Mouse (Mus musculus) urinary bladder, postnatal 25 days (tissue): Measurements from ENCODE around the gene Gm28051.

Experiments used
- DNase-seq: peaks from one replicate; pipeline ENCODE4 v3.0.0; 2022; ENCODE audit warnings: low spot score

The Gm28051 gene

DNA sequence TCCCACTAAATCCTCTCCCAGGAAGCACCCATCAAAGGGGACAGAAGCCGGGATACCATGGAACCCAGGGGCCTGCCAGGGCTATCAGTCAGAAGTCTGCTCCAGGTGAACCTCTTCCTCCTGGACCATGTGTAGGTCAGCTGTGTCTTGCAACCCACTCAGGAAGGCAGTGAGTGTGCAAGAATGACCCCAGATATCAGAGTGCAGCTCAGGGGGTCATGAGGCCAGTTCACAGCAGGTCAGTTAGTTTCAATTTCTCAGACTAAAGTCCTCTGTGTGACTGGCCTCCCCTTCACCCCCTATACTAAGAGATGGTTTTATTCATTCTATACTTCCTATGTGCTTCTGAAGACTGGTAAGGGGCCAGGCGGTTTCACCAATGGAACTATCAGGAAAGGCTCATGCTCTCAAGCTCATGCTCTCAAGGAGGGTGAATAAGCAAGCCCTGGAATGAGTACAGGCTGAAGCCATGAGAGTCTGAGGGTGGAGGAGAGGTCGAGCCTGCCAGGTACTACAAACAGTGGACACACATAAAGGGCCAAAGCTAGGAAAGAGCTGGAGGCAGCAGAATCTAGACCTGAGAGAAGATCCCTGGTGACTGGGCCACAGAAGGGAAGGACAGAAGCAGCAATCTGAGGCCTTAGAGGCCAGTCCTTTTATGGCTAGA is 72.7 kb downstream of the Gm28051 start:
- no peak for DNase-seq

DNA sequence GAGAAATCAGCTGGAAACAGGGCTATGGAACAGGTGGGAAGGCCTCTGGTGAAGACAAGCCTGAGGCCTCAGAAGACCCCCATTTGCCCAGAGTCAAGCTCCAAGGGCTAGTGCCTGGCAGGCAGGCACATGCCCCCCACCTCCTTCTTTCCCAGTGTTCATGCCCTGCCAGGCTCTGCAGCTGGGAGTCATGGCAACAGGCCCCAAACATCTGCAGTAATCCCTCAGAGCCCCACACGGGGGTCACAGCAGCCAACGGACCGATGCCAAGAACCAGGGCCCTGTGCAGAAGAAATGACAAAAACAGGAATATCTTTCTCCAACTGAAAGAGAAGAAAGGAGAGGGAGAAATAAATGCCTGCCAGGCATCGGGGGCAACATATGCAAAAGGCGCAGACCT is 73.6 kb downstream of the Gm28051 start:
- DNase-seq = no peak

DNA sequence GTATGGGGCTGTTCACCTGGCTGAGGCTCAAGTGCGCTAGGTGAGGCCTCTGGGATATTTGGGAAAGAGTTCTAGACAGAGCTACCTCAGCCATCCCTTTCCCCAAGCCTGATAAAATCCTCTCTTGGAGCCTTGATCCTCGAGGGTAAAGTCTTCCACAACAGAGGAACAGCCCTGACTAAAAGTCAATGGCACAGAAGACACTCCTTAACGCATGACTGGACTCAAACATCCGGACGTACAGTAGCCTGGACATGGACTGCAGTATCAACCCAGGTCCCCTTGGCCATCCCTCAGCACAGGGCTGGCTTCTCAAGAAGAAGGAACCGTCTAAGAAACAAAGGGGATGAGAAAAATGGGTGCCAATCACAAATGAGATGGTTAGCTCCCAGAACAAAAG is 74.1 kb downstream of the Gm28051 start:
- no peak for DNase-seq

DNA sequence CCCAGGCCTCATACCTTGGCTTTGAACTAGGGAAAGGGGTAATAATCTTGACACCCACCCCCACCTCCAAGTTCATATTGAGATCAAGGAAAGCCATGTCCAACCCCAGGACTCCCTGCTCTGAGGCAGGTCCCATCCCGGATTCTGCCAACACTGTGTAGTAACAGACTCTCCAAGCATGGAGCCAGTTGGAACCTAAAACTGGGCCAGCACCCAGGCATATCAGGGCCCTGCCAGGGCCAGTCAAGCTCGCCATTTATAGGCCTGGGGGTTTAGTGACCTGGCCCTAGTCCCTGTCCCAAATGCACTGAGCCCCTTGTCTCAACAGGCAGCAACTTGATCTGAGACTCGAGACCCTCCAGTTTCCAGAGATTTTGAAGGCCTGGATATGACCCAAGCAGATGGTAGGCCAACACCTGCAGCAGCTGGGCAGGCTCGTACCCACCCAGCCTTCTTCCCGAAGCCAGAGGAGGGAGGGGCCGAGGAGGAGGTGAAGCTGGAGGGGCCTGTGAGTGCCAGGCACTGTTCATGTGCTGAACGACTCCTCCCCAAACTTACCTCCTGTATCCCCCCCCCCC is 74.8 kb downstream of the Gm28051 start:
- no peak for DNase-seq

DNA sequence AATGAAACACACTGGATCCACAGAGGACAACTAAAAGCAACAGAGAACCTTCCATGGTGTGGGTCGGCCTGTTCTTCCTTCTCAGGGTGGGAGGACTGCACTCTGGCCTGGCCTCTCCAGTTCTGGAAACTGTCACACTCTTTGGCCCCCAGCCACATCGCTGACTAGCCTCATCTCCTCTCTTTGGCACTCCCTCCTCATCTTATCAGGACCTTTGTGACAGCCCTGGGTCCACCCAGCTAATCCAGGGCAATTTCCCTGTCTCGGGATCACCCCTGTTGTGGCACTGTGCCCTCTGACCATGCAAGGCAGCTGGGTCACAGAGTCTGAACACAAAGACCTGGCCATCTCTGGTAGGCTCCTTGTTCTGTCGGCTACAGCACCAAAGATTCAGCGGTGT is 75.5 kb downstream of the Gm28051 start:
- DNase-seq = no peak

DNA sequence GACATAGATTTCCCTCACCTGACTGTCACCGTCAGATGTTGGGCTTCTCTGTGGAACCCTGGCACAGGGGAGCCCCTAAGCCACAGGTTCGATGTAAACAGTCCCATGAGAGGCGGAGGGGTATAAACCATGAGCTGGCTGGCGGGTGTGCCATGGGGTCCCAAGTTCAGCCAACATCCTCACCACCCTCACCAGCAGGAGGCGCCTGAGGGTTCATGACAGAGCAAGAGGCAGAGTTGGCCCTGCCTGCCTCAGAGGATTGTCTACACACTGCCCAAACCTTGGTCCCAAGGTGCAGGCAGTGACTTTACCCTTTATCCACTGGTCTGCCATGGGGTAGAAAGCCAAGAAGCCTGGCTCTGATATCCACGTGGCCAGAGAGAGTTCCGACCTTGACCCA is 76.0 kb downstream of the Gm28051 start:
- DNase-seq = no peak

DNA sequence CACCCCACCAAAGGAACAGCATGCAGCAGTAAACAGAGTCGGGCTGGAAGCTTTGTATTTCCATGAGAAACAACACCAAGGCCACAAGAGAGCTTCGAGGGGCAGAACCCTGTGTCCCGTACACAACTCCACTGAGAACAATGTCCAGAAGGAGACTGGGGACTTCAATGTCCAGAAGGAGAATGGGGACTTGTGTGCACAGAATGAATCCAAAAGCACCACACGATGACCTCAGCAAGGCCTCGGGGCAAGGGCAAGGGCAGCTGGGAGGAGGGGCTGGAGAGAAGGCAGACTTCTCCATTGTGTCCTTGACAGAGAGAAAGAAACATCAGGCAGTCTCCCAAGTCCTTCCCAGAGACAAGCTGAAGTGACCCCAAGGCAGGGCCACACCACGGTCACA is 78.7 kb downstream of the Gm28051 start:
- no peak for DNase-seq

DNA sequence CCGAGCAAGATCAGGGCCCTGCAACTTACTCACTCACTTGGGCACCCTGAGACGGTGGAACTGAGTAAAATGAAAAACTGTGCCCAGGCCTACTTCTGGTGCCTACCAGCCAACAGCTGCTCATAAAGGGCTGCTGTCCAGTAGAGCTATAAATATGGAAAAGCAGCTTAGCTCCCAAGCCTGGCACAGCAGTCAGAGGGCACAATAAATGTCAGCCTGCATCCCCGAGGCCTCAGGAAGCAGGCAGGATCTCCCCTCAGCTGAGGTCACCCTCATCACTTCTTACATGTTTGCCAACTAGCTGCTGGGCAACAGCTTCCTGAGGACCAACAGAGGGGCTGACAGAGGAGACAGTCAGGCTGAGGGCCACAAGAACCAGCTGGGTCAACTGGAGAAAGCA is 80.5 kb downstream of the Gm28051 start:
- DNase-seq = no peak

DNA sequence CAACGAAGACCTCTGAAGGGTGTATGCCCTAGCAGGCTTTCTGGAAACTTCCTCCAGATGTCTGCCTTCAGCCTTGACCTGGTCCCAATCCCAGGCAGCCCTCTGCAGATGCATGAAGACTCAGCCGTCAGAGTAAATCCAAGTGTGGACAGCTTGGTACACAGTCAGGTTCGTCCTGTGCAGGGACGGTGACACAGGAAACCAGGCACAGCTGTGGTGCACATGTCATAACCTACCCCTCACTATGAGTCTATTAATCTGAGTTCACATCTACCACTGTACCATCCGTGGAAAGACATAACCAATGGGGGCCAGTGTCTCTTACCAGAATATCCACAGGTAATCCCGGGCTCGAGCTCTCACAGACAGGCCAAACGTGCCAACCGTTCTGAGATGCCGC is 83.0 kb downstream of the Gm28051 start:
- no peak for DNase-seq

DNA sequence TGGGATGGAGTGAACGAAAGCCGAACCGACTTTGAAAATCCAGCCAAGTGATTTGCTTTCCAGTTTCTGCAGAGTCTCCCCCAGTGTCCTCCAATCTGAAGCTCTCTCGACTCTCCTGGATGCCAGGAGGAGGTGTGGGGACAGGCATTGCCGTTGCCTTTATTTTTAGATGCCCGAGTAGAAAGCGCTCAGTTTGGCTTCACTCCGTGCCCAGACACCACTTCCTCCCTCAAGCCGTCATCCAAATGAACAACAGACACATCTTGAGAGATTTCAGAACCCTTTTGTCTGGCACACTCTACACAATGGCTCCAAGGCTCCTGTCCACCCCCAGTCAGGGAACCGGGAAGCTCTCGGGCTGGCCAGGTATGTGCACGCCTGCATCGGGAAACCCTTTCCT is 83.4 kb downstream of the Gm28051 start:
- DNase-seq = no peak

DNA sequence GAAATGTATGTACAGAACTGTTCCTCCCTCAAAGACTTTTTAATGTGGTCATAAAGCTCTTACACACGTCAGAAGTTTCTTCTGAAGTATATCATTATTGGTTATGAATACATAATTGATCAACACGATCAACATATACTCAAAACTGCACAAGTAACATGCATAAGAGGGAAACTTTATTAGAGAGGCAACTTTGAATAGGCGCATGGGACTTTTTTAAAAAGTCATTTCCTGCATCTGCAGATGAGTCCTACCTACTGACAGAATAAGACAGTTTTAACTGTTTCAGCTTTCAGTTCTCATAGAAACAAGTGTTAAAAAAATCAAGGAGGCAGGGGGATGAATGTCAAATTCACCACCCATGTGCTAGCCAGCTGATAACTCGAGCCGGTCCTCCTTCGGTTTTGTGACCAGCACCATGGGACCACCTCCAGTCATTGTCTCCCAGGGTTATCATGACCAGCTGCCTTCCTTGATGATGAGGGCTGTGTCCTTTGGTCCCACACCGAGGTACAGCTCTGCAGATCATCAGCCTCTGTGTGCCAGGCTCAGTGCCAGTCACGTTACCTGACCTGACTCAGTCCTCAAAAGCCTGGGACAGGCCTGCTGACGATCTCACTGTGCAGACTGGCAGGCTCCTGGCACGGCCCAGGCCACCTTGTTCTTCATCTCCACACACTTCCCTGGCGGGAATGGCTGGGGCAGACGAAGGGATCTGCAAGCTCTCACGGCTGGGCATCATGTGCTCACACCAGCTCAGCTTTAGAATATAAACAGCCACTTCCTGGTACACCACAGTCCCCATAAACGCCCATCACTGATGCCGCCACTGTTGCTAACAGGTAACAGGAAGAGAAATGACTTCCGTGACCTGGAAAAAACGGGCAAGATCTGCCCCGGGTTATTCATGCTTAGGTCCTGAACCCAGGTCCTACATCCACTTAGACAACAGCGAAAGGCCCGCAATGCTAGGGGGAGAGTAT is 84.4 kb downstream of the Gm28051 start:
- no peak for DNase-seq

DNA sequence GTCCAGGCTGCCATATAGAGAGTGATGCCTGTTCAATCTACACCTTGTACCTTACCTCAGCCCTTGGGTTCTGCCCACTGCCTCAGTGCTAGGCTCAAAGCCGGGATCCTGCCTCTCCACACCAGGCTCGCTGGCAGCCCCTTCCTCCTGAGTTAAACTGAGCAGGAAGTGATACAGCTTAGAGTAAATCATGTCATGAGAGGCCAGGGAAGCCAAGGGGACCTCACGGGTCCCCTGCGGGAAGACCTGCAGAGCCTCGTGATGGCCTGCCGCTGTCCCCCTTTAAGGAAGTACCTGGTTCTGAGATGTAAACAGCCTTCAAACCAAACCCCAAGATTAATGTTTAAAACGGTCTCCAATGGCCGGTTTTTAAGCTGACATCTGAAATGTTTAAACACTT is 85.4 kb downstream of the Gm28051 start:
- DNase-seq = no peak

DNA sequence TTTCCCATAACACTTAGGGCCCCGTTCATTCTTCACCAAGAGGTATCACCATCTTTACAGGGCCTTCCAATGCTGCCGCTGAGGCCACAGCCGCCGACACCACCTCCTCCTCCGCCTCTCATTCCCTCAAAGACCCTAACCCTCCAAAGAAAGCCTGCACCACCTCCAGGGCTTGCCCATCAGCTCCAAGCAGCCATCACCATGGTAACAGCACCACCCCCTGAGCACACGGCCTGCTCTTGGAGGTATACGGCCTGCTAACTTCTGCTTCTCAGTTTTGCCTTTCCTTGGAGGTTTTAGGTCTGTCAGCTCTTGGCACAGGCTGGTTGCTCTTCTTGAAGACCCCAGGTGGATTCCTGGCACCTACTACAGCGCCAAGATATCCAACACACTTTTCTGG is 86.7 kb downstream of the Gm28051 start:
- DNase-seq = no peak
